Mouse (Mus musculus) forebrain, embryonic 16.5 days (tissue): Measurements from ENCODE around the gene Nek1. TPM values are rescaled to one million over a fixed set of nuclear protein-coding genes. Genes with fewer than 3 reads are reported as not detected.

Source experiments
- ATAC-seq: fragments of 200-750 bp; cut with Nextera tagmentation; 2 replicates; pipeline ENCODE4 v1.8.0; 2017; ENCODE audit warnings: mild to moderate bottlenecking, moderate library complexity
- H3K27ac ChIP-seq: fragments of 300-500 bp; sonication (generic); 2 replicates; pipeline ENCODE4 v1.5.1; 2014; ENCODE audit warnings: low read length, control low read depth
- H3K27me3 ChIP-seq: fragments of 300-500 bp; sonication (generic); replicated peaks from 2 replicates; pipeline ENCODE4 v1.6.1; 2014; ENCODE audit warnings: low read length; ENCODE audit not compliant: control insufficient read depth, insufficient read depth
- H3K36me3 ChIP-seq: fragments of 300-500 bp; sonication (generic); 2 replicates; pipeline ENCODE4 v1.6.1; 2014; ENCODE audit not compliant: control insufficient read depth, insufficient read depth
- H3K4me1 ChIP-seq: fragments of 300-500 bp; sonication (generic); replicated peaks from 2 replicates; pipeline ENCODE4 v1.6.1; 2014; ENCODE audit warnings: low read length; ENCODE audit not compliant: control insufficient read depth, insufficient read depth
- H3K4me2 ChIP-seq: fragments of 300-500 bp; sonication (generic); 2 replicates; pipeline ENCODE4 v1.6.1; 2014; ENCODE audit warnings: mild to moderate bottlenecking, low read length, control low read depth
- H3K4me3 ChIP-seq: fragments of 300-500 bp; sonication (generic); replicated peaks from 2 replicates; pipeline ENCODE4 v1.5.1; 2014; ENCODE audit warnings: mild to moderate bottlenecking, low read length, control low read depth
- H3K9ac ChIP-seq: fragments of 300-500 bp; sonication (generic); replicated peaks from 2 replicates; pipeline ENCODE4 v1.6.1; 2014; ENCODE audit warnings: low read depth, low read length, control low read depth
- H3K9me3 ChIP-seq: fragments of 300-500 bp; sonication (generic); 2 replicates; pipeline ENCODE4 v1.6.1; 2016; ENCODE audit warnings: low read length; ENCODE audit not compliant: control insufficient read depth
- WGBS: fragments of 180-500 bp; shearing (Covaris S2); extraction: QIAGEN DNeasy Blood & Tissue Kit; methylation state at CpG from one replicate; pipeline ENCODE4 v1.1.7; 2014; 5-methylcytosine and 5-hydroxymethylcytosine counted together
- polyA plus RNA-seq: library from polyadenylated mRNA; unstranded; fragments of >200 nt; fragmentation: Nextera tagmentation; extraction: Ambion mirVana; gene quantifications from 2 replicates; pipeline ENCODE4 v1.2.1, GENCODE M21; 2015

Nek1 gene
- polyA plus RNA-seq, 1 experiment from 2014 or later = 26.0 TPM

- Histone ChIP-seq H3K9me3 (no peaks in the 10 kb centered on the region), H3K27ac (no peak overlapping the region), H3K4me3 (no peak overlapping the region), H3K4me2 (no peak overlapping the region), H3K9ac (no peak overlapping the region), H3K36me3 (no peaks in the 10 kb centered on the region), H3K27me3 (no peaks in the 10 kb centered on the region), H3K4me1 (no peaks in the 10 kb centered on the region)
- no peak for ATAC-seq
- 87% methylated on average over 6 of the region's 6 CpGs for WGBS
Observed at GRCm38 (mm10) chr8:61161461-61162185, 168.6 kb downstream of the Nek1 start.

- H3K4me1 ChIP-seq = no peaks in the 10 kb centered on the region
- H3K36me3 ChIP-seq = no peaks in the 10 kb centered on the region
- no peak for ATAC-seq
- H3K9me3 ChIP-seq = no peaks in the 10 kb centered on the region
- 67% methylated on average over 1 of the region's 1 CpGs for WGBS
- no peaks in the 10 kb centered on the region for H3K27me3 ChIP-seq
- no peak overlapping the region for H3K27ac ChIP-seq
- H3K4me2 ChIP-seq = no peak overlapping the region
- no peak overlapping the region for H3K4me3 ChIP-seq
- no peak overlapping the region for H3K9ac ChIP-seq
Observed at GRCm38 (mm10) chr8:61162186-61162566, 169.2 kb downstream of the Nek1 start.

DNA sequence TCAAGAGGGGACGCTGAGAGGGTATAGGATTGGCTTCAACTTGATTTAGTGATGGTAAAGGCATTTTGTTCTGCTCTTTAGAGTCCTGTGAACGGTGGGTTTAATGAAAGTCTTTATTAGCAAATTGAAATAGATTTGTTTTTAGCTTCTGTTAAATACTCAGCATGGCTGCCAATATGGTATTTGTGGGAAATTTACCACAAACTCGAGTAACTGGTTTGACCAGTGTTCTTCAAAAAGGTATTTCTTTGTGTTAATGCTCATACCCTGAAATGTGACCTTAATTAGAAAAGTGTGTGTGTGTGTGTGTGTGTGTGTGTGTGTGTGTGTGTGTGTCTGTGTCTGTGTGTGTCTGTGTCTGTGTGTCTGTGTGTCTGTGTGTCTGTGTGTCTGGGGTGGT lies 178.6 kb downstream of the Nek1 start:
- ATAC-seq = no peak
- no peak overlapping the region for H3K9ac ChIP-seq
- H3K9me3 ChIP-seq = no peaks in the 10 kb centered on the region
- H3K27me3 ChIP-seq = no peaks in the 10 kb centered on the region
- no peak overlapping the region for H3K27ac ChIP-seq
- no peak overlapping the region for H3K4me2 ChIP-seq
- H3K36me3 ChIP-seq = no peaks in the 10 kb centered on the region
- no peak overlapping the region for H3K4me3 ChIP-seq
- H3K4me1 ChIP-seq = peaks cover 3% of the 10 kb centered on the region; the same call in 1 of the 2 replicates
- 85% methylated on average over 3 of the region's 3 CpGs for WGBS

- WGBS = 69% methylated on average over 7 of the region's 7 CpGs
- Histone ChIP-seq H3K4me2 (no peak overlapping the region), H3K9me3 (no peaks in the 10 kb centered on the region), H3K9ac (no peak overlapping the region), H3K4me1 (peaks cover 6% of the 10 kb centered on the region), H3K36me3 (no peaks in the 10 kb centered on the region), H3K27ac (no peak overlapping the region), H3K27me3 (no peaks in the 10 kb centered on the region), H3K4me3 (no peak overlapping the region)
- no peak for ATAC-seq
Observed at GRCm38 (mm10) chr8:61173921-61174492, 181.0 kb downstream of the Nek1 start.

GRCm38 (mm10) chr8:61175876-61176275 lies 182.9 kb downstream of the Nek1 start:
- no peaks in the 10 kb centered on the region for H3K36me3 ChIP-seq
- no peak overlapping the region for H3K9ac ChIP-seq
- no peaks in the 10 kb centered on the region for H3K9me3 ChIP-seq
- H3K4me1 ChIP-seq = peaks cover 6% of the 10 kb centered on the region
- no peak for ATAC-seq
- WGBS = 93% methylated on average over 2 of the region's 2 CpGs
- H3K27ac ChIP-seq = no peak overlapping the region
- no peak overlapping the region for H3K4me3 ChIP-seq
- no peak overlapping the region for H3K4me2 ChIP-seq
- H3K27me3 ChIP-seq = no peaks in the 10 kb centered on the region

GRCm38 (mm10) chr8:61177680-61178593 lies 184.9 kb downstream of the Nek1 start:
- peak; percentile 35; the same call in 1 of the 2 replicates for ATAC-seq
- Histone ChIP-seq H3K36me3 (no peaks in the 10 kb centered on the region), H3K4me1 (peaks cover 6% of the 10 kb centered on the region), H3K4me3 (no peak overlapping the region), H3K9ac (no peak overlapping the region), H3K27me3 (no peaks in the 10 kb centered on the region), H3K27ac (no peak overlapping the region), H3K4me2 (no peak overlapping the region), H3K9me3 (no peaks in the 10 kb centered on the region)
- WGBS = 64% methylated on average over 12 of the region's 12 CpGs

- no peaks in the 10 kb centered on the region for H3K27me3 ChIP-seq
- peak overlapping the region; percentile 8; the same call in 1 of the 2 replicates for H3K27ac ChIP-seq
- H3K9me3 ChIP-seq = no peaks in the 10 kb centered on the region
- peaks cover 5% of the 10 kb centered on the region for H3K4me1 ChIP-seq
- ATAC-seq = peak; percentile 74
- H3K4me3 ChIP-seq = no peak overlapping the region
- no peak overlapping the region for H3K9ac ChIP-seq
- H3K36me3 ChIP-seq = no peaks in the 10 kb centered on the region
- H3K4me2 ChIP-seq = peak overlapping the region; percentile 28; the same call in 1 of the 2 replicates
- 27% methylated on average over 11 of the region's 11 CpGs for WGBS
Observed at GRCm38 (mm10) chr8:61178594-61179140, 185.7 kb downstream of the Nek1 start.
